Mouse (Mus musculus): ENCODE measurements around the gene Srp54c. TPM values are rescaled to one million over a fixed set of nuclear protein-coding genes. Genes with fewer than 3 reads are reported as not detected.
A peak's percentile ranks its signal among the peaks of the same experiment; 100 is the strongest.
"Not testable (repeated sequence)": the region's sequence is repeated elsewhere in the genome, so short reads cannot be mapped to it uniquely, and the experiment has no call there.

Srp54c gene
- total and polyA plus RNA-seq, 3 experiments = 47.7 to 104 (median 90.0) TPM

DNA sequence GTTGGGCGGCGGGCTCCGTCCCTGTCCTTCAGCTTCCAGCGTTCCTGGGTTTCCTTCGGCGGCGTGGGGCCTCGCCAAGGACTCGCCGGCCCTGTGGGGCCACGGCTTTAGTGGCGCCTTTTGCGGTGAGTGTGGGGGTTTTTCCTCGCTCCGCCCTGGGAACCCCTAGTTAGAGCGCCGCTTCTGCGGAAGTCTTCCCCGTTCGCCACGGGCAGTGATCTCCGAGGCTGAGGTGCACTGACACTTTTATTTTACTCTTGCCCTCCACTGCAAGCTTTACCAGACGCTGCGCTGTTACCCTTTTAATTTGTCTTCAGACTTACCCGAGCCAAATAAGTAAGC lies 523 bp downstream of the Srp54c start:
- Histone ChIP-seq H3K27ac (ENCODE audit: insufficient read depth, low read depth) (peak overlapping the region; percentile 54), H3K9ac (ENCODE audit: insufficient read depth, low read depth) (peak overlapping the region; percentile 58; the same call in 1 of the 2 replicates), H3K4me3 (replicated peaks in 1 of 3; ENCODE audit: low read depth in 2 of 3, low read length in 2 of 3, poor library complexity in 1 of 3) (peak overlapping the region; percentile 51 to 68 (median 58))
- H3K4me2 ChIP-seq (ENCODE audit: insufficient read depth, low read depth, poor library complexity, severe bottlenecking); DNase-seq (ENCODE audit: extremely low read depth); H3K36me3 ChIP-seq (replicated peaks in 1 of 2; ENCODE audit: control insufficient read depth in 1 of 2, insufficient read depth in 1 of 2, low read length in 1 of 2); H3K9me3 ChIP-seq (replicated peaks; ENCODE audit: low read length); H3K4me1 ChIP-seq (ENCODE audit: control insufficient read depth in 1 of 2, insufficient read depth in 2 of 2); H3K79me2 ChIP-seq (replicated peaks; ENCODE audit: control insufficient read depth, extremely low read depth, insufficient read depth, poor library complexity, severe bottlenecking); dilution Hi-C loops (cut with MboI; ENCODE audit: extremely low pct_ligation_motif_present, extremely low pct_unique_long_range_greater_than_20kb, low sequenced_read_pairs); H3K27me3 ChIP-seq (replicated peaks); in situ Hi-C loops (cut with MboI; ENCODE audit: low pct_ligation_motif_present, low pct_unique_long_range_greater_than_20kb, low sequenced_read_pairs): not testable (repeated sequence)

- dilution Hi-C loops (cut with MboI; ENCODE audit: extremely low pct_ligation_motif_present, extremely low pct_unique_long_range_greater_than_20kb, low sequenced_read_pairs); H3K79me2 ChIP-seq (replicated peaks; ENCODE audit: control insufficient read depth, extremely low read depth, insufficient read depth, poor library complexity, severe bottlenecking); H3K36me3 ChIP-seq (replicated peaks in 1 of 2; ENCODE audit: control insufficient read depth in 1 of 2, insufficient read depth in 1 of 2, low read length in 1 of 2); H3K27ac ChIP-seq (ENCODE audit: insufficient read depth, low read depth); H3K4me1 ChIP-seq (ENCODE audit: control insufficient read depth in 1 of 2, insufficient read depth in 2 of 2); H3K4me3 ChIP-seq (replicated peaks in 1 of 3; ENCODE audit: low read depth in 2 of 3, low read length in 2 of 3, poor library complexity in 1 of 3); DNase-seq (ENCODE audit: extremely low read depth); H3K4me2 ChIP-seq (ENCODE audit: insufficient read depth, low read depth, poor library complexity, severe bottlenecking); H3K27me3 ChIP-seq (replicated peaks); H3K9me3 ChIP-seq (replicated peaks; ENCODE audit: low read length); H3K9ac ChIP-seq (ENCODE audit: insufficient read depth, low read depth); in situ Hi-C loops (cut with MboI; ENCODE audit: low pct_ligation_motif_present, low pct_unique_long_range_greater_than_20kb, low sequenced_read_pairs): not testable (repeated sequence)
Measured at GRCm38 (mm10) chr12:55242243-55242642, 12.3 kb downstream of the Srp54c start.

DNA sequence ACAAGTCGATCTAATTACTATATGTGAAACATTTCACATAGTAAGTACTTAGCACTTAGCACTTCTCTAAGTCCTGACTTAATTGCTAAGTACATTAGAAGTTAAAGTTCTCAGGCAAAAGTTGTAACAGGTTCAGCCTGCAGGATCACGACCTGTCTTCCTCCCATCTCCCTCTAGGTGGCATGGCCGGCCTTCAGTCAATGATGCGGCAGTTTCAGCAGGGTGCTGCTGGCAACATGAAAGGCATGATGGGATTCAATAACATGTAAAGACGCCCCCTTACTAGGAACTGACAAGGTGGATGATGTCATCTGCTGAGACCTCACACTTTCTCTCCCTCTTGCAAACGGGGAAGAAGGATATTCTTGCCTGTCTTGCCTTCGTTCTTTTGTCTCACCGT lies 32.0 kb downstream of the Srp54c start:
- dilution Hi-C loops (cut with MboI; ENCODE audit: extremely low pct_ligation_motif_present, extremely low pct_unique_long_range_greater_than_20kb, low sequenced_read_pairs); H3K4me1 ChIP-seq (ENCODE audit: control insufficient read depth in 1 of 2, insufficient read depth in 2 of 2); H3K79me2 ChIP-seq (replicated peaks; ENCODE audit: control insufficient read depth, extremely low read depth, insufficient read depth, poor library complexity, severe bottlenecking); H3K4me2 ChIP-seq (ENCODE audit: insufficient read depth, low read depth, poor library complexity, severe bottlenecking); H3K4me3 ChIP-seq (replicated peaks in 1 of 3; ENCODE audit: low read depth in 2 of 3, low read length in 2 of 3, poor library complexity in 1 of 3); H3K9me3 ChIP-seq (replicated peaks; ENCODE audit: low read length); in situ Hi-C loops (cut with MboI; ENCODE audit: low pct_ligation_motif_present, low pct_unique_long_range_greater_than_20kb, low sequenced_read_pairs); H3K27ac ChIP-seq (ENCODE audit: insufficient read depth, low read depth); DNase-seq (ENCODE audit: extremely low read depth); H3K36me3 ChIP-seq (replicated peaks in 1 of 2; ENCODE audit: control insufficient read depth in 1 of 2, insufficient read depth in 1 of 2, low read length in 1 of 2); H3K9ac ChIP-seq (ENCODE audit: insufficient read depth, low read depth); H3K27me3 ChIP-seq (replicated peaks): not testable (repeated sequence)

DNA sequence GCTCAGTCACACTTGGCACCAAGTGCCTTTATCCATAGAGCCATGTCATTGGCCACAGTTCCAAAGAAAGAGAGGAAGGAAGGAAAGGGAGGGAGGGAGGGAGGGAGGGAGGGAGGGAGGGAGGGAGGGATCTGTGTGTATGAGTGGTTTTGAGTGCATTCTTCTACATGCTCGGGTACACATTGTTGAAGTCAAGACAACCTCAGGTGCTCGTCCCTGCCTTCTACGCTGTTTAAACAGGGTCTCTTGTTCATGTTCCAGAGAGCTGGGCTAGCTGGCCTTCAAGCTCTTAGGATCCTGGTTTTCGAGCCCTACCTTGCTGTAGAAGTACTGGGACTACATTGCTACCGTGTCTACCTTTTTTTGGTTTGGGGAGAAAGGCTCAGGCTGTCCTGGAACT lies 33.4 kb downstream of the Srp54c start:
- H3K9ac ChIP-seq (ENCODE audit: insufficient read depth, low read depth); H3K27me3 ChIP-seq (replicated peaks); dilution Hi-C loops (cut with MboI; ENCODE audit: extremely low pct_ligation_motif_present, extremely low pct_unique_long_range_greater_than_20kb, low sequenced_read_pairs); H3K27ac ChIP-seq (ENCODE audit: insufficient read depth, low read depth); H3K4me2 ChIP-seq (ENCODE audit: insufficient read depth, low read depth, poor library complexity, severe bottlenecking); H3K4me3 ChIP-seq (replicated peaks in 1 of 3; ENCODE audit: low read depth in 2 of 3, low read length in 2 of 3, poor library complexity in 1 of 3); H3K4me1 ChIP-seq (ENCODE audit: control insufficient read depth in 1 of 2, insufficient read depth in 2 of 2); H3K79me2 ChIP-seq (replicated peaks; ENCODE audit: control insufficient read depth, extremely low read depth, insufficient read depth, poor library complexity, severe bottlenecking); H3K36me3 ChIP-seq (replicated peaks in 1 of 2; ENCODE audit: control insufficient read depth in 1 of 2, insufficient read depth in 1 of 2, low read length in 1 of 2); in situ Hi-C loops (cut with MboI; ENCODE audit: low pct_ligation_motif_present, low pct_unique_long_range_greater_than_20kb, low sequenced_read_pairs); H3K9me3 ChIP-seq (replicated peaks; ENCODE audit: low read length); DNase-seq (ENCODE audit: extremely low read depth): not testable (repeated sequence)

DNA sequence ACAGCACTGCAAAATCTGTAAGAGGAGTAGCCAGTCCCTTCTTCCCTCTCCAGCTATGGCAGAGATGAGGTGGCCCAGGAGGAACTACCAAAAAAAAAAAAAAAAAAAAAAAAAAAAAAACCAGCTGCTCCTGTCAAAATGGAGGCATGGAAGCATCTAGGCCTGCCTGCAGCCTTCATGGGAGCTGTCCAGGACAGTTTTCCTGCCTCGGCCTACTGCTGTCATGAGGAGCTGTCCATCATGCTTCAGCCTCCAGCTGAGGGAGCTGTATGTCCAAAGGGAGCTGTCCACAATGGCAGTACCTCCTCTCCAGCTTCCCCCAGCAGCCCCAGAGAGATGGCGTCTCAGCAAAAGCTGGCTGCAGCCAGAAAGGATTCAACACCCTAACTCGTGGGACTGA lies 42.3 kb downstream of the Srp54c start:
- no peak overlapping the region for H3K4me2 ChIP-seq (ENCODE audit: insufficient read depth, low read depth, poor library complexity, severe bottlenecking)
- no peak for TF ChIP-seq MAFK (IDR thresholded peaks at IDR 0.05; ENCODE audit: insufficient replicate concordance, low read length)
- 0 out of 2 replicates have a peak, but pooled peaks have one; percentile 46 for TF ChIP-seq ZNF384 (IDR thresholded peaks at IDR 0.05; ENCODE audit: low read depth, low read length)
- no peak for TF ChIP-seq RCOR1 (conservative IDR thresholded peaks at IDR 0.05; ENCODE audit: low read depth, low read length)
- TF ChIP-seq ZMIZ1 (IDR thresholded peaks at IDR 0.05; ENCODE audit: low read depth, low read length) = no peak
- no peak for TF ChIP-seq GABPA (IDR thresholded peaks at IDR 0.05; ENCODE audit: insufficient replicate concordance, low read depth, low read length)
- no peak for TF ChIP-seq JUN (IDR thresholded peaks at IDR 0.05; ENCODE audit: insufficient read depth, low read depth, low read length)
- TF ChIP-seq TCF12 (IDR thresholded peaks at IDR 0.05; ENCODE audit: low read depth, low read length) = no peak
- no peak overlapping the region for H3K4me3 ChIP-seq (replicated peaks in 1 of 3; ENCODE audit: low read depth in 2 of 3, low read length in 2 of 3, poor library complexity in 1 of 3)
- in situ Hi-C loops (cut with MboI; ENCODE audit: low pct_ligation_motif_present, low pct_unique_long_range_greater_than_20kb, low sequenced_read_pairs) = no loop called here
- no peaks in the 10 kb centered on the region for H3K79me2 ChIP-seq (replicated peaks; ENCODE audit: control insufficient read depth, extremely low read depth, insufficient read depth, poor library complexity, severe bottlenecking)
- dilution Hi-C loops (cut with MboI; ENCODE audit: extremely low pct_ligation_motif_present, extremely low pct_unique_long_range_greater_than_20kb, low sequenced_read_pairs) = no loop called here
- no peaks in the 10 kb centered on the region for H3K36me3 ChIP-seq (replicated peaks in 1 of 2; ENCODE audit: control insufficient read depth in 1 of 2, insufficient read depth in 1 of 2, low read length in 1 of 2)
- no peak overlapping the region for H3K27ac ChIP-seq (ENCODE audit: insufficient read depth, low read depth)
- DNase-seq (ENCODE audit: extremely low read depth) = no peak
- H3K27me3 ChIP-seq (replicated peaks) = no peaks in the 10 kb centered on the region
- H3K4me1 ChIP-seq (ENCODE audit: control insufficient read depth in 1 of 2, insufficient read depth in 2 of 2) = no peaks in the 10 kb centered on the region
- H3K9me3 ChIP-seq (replicated peaks; ENCODE audit: low read length) = no peaks in the 10 kb centered on the region
- no peak overlapping the region for H3K9ac ChIP-seq (ENCODE audit: insufficient read depth, low read depth)

All from CH12.LX (cell line).